Mouse (Mus musculus): ENCODE results near the gene Dbt. TPM values are rescaled to one million over a fixed set of nuclear protein-coding genes. Genes with fewer than 3 reads are reported as not detected.

Dbt gene
- polyA plus RNA-seq, 1 experiment from 2014 or later, result 17.3 TPM

- H3K4me3 ChIP-seq (ENCODE audit: low read depth, low read length), result no peak overlapping the region
- H3K36me3 ChIP-seq (ENCODE audit: control insufficient read depth, insufficient read depth, low read length), result no peaks in the 10 kb centered on the region
- no peak overlapping the region for H3K27ac ChIP-seq (ENCODE audit: low read depth, low read length)
- no peak overlapping the region for H3K4me2 ChIP-seq
- no peaks in the 10 kb centered on the region; the same call in 1 of the 2 replicates for H3K27me3 ChIP-seq (replicated peaks; ENCODE audit: control insufficient read depth, insufficient read depth, low read length)
- WGBS, result 46% methylated on average over 3 of the region's 3 CpGs
- DNase-seq (ENCODE audit: low spot score), result no peak
- ATAC-seq (replicated peaks; ENCODE audit: low FRiP score), result no peak
- H3K4me1 ChIP-seq (replicated peaks; ENCODE audit: control insufficient read depth, insufficient read depth, low read length), result no peaks in the 10 kb centered on the region
- no peaks in the 10 kb centered on the region for H3K9me3 ChIP-seq (ENCODE audit: control insufficient read depth, low read length)
- no peak overlapping the region for H3K9ac ChIP-seq (ENCODE audit: low read depth, low read length)
Observed at GRCm38 (mm10) chr3:116482724-116483123, 30.1 kb upstream of the Dbt start.

- Histone ChIP-seq H3K4me3 (ENCODE audit: low read depth, low read length) (no peak overlapping the region), H3K9me3 (ENCODE audit: control insufficient read depth, low read length) (no peaks in the 10 kb centered on the region), H3K9ac (ENCODE audit: low read depth, low read length) (no peak overlapping the region), H3K36me3 (ENCODE audit: control insufficient read depth, insufficient read depth, low read length) (no peaks in the 10 kb centered on the region), H3K4me2 (no peak overlapping the region), H3K27me3 (replicated peaks; ENCODE audit: control insufficient read depth, insufficient read depth, low read length) (no peaks in the 10 kb centered on the region; the same call in 1 of the 2 replicates), H3K4me1 (replicated peaks; ENCODE audit: control insufficient read depth, insufficient read depth, low read length) (no peaks in the 10 kb centered on the region), H3K27ac (ENCODE audit: low read depth, low read length) (no peak overlapping the region)
- ATAC-seq (replicated peaks; ENCODE audit: low FRiP score), result no peak
- no peak for DNase-seq (ENCODE audit: low spot score)
- 58% methylated on average over 4 of the region's 4 CpGs for WGBS
Observed at GRCm38 (mm10) chr3:116483271-116483670, 29.6 kb upstream of the Dbt start.

- DNase-seq (ENCODE audit: low spot score), result no peak
- no peak overlapping the region for H3K4me3 ChIP-seq (ENCODE audit: low read depth, low read length)
- WGBS, result 92% methylated on average over 5 of the region's 5 CpGs
- H3K27me3 ChIP-seq (replicated peaks; ENCODE audit: control insufficient read depth, insufficient read depth, low read length), result no peaks in the 10 kb centered on the region
- H3K36me3 ChIP-seq (ENCODE audit: control insufficient read depth, insufficient read depth, low read length), result peaks cover 17% of the 10 kb centered on the region; the same call in 1 of the 2 replicates
- H3K4me1 ChIP-seq (replicated peaks; ENCODE audit: control insufficient read depth, insufficient read depth, low read length), result no peaks in the 10 kb centered on the region
- no peak overlapping the region for H3K4me2 ChIP-seq
- H3K27ac ChIP-seq (ENCODE audit: low read depth, low read length), result no peak overlapping the region
- H3K9me3 ChIP-seq (ENCODE audit: control insufficient read depth, low read length), result no peaks in the 10 kb centered on the region
- no peak for ATAC-seq (replicated peaks; ENCODE audit: low FRiP score)
- H3K9ac ChIP-seq (ENCODE audit: low read depth, low read length), result no peak overlapping the region
Observed at GRCm38 (mm10) chr3:116490920-116491319, 21.9 kb upstream of the Dbt start.

- Histone ChIP-seq H3K27ac (ENCODE audit: low read depth, low read length) (no peak overlapping the region), H3K36me3 (ENCODE audit: control insufficient read depth, insufficient read depth, low read length) (peaks cover 17% of the 10 kb centered on the region; the same call in 1 of the 2 replicates), H3K27me3 (replicated peaks; ENCODE audit: control insufficient read depth, insufficient read depth, low read length) (no peaks in the 10 kb centered on the region), H3K9ac (ENCODE audit: low read depth, low read length) (no peak overlapping the region), H3K4me2 (no peak overlapping the region), H3K9me3 (ENCODE audit: control insufficient read depth, low read length) (no peaks in the 10 kb centered on the region), H3K4me1 (replicated peaks; ENCODE audit: control insufficient read depth, insufficient read depth, low read length) (no peaks in the 10 kb centered on the region), H3K4me3 (ENCODE audit: low read depth, low read length) (no peak overlapping the region)
- WGBS, result 91% methylated on average over 1 of the region's 1 CpGs
- DNase-seq (ENCODE audit: low spot score), result no peak
- no peak for ATAC-seq (replicated peaks; ENCODE audit: low FRiP score)
Observed at GRCm38 (mm10) chr3:116491923-116492454, 20.9 kb upstream of the Dbt start.

GRCm38 (mm10) chr3:116493658-116494057, 19.2 kb upstream of the Dbt start:
- no peaks in the 10 kb centered on the region for H3K4me1 ChIP-seq (replicated peaks; ENCODE audit: control insufficient read depth, insufficient read depth, low read length)
- H3K9me3 ChIP-seq (ENCODE audit: control insufficient read depth, low read length), result no peaks in the 10 kb centered on the region
- DNase-seq (ENCODE audit: low spot score) (no peak), ATAC-seq (replicated peaks; ENCODE audit: low FRiP score) (no peak)
- no peak overlapping the region for H3K27ac ChIP-seq (ENCODE audit: low read depth, low read length)
- H3K4me3 ChIP-seq (ENCODE audit: low read depth, low read length), result no peak overlapping the region
- no peaks in the 10 kb centered on the region for H3K27me3 ChIP-seq (replicated peaks; ENCODE audit: control insufficient read depth, insufficient read depth, low read length)
- peaks cover 33% of the 10 kb centered on the region for H3K36me3 ChIP-seq (ENCODE audit: control insufficient read depth, insufficient read depth, low read length)
- H3K9ac ChIP-seq (ENCODE audit: low read depth, low read length), result no peak overlapping the region
- H3K4me2 ChIP-seq, result no peak overlapping the region
- 61% methylated on average over 5 of the region's 5 CpGs for WGBS

GRCm38 (mm10) chr3:116495671-116496070, 17.2 kb upstream of the Dbt start:
- no peak for ATAC-seq (replicated peaks; ENCODE audit: low FRiP score)
- WGBS, result 97% methylated on average over 1 of the region's 1 CpGs
- peaks cover 32% of the 10 kb centered on the region for H3K36me3 ChIP-seq (ENCODE audit: control insufficient read depth, insufficient read depth, low read length)

GRCm38 (mm10) chr3:116507772-116508351, 5.0 kb upstream of the Dbt start, which contains the start of gene Rtca:
TSS of gene Rtca (minus strand) at chr3:116508208.
- H3K27ac ChIP-seq (ENCODE audit: low read depth, low read length), result peak within 1 kb of the TSS; percentile 66
- H3K4me1 ChIP-seq (replicated peaks; ENCODE audit: control insufficient read depth, insufficient read depth, low read length), result peaks cover 13% of the 10 kb centered on the region
- DNase-seq (ENCODE audit: low spot score), result peak; percentile 98
- peak within 1 kb of the TSS; percentile 84 for H3K9ac ChIP-seq (ENCODE audit: low read depth, low read length)
- peak within 1 kb of the TSS; percentile 89 for H3K4me3 ChIP-seq (ENCODE audit: low read depth, low read length)
- no peaks in the 10 kb centered on the region for H3K9me3 ChIP-seq (ENCODE audit: control insufficient read depth, low read length)
- peak within 1 kb of the TSS; percentile 84 for H3K4me2 ChIP-seq
- peak; percentile 92 for ATAC-seq (replicated peaks; ENCODE audit: low FRiP score)
- under 1% methylated on average over 40 of the region's 44 CpGs for WGBS
- H3K27me3 ChIP-seq (replicated peaks; ENCODE audit: control insufficient read depth, insufficient read depth, low read length), result no peaks in the 10 kb centered on the region
- peaks cover 16% of the 10 kb centered on the region for H3K36me3 ChIP-seq (ENCODE audit: control insufficient read depth, insufficient read depth, low read length)

More at GRCm38 (mm10) chr3:116495671-116496070, 17.2 kb upstream of the Dbt start:
- no peak overlapping the region for H3K9ac ChIP-seq (ENCODE audit: low read depth, low read length)
- H3K9me3 ChIP-seq (ENCODE audit: control insufficient read depth, low read length), result no peaks in the 10 kb centered on the region
- no peak overlapping the region for H3K4me3 ChIP-seq (ENCODE audit: low read depth, low read length)
- no peak overlapping the region for H3K27ac ChIP-seq (ENCODE audit: low read depth, low read length)
- DNase-seq (ENCODE audit: low spot score), result no peak
- no peaks in the 10 kb centered on the region for H3K27me3 ChIP-seq (replicated peaks; ENCODE audit: control insufficient read depth, insufficient read depth, low read length)
- H3K4me1 ChIP-seq (replicated peaks; ENCODE audit: control insufficient read depth, insufficient read depth, low read length), result no peaks in the 10 kb centered on the region
- no peak overlapping the region for H3K4me2 ChIP-seq

- H3K27ac ChIP-seq (ENCODE audit: low read depth, low read length), result no peak overlapping the region
- 41% methylated on average over 12 of the region's 12 CpGs for WGBS
- H3K36me3 ChIP-seq (ENCODE audit: control insufficient read depth, insufficient read depth, low read length), result no peaks in the 10 kb centered on the region
- peak overlapping the region; percentile 67 for H3K4me3 ChIP-seq (ENCODE audit: low read depth, low read length)
- peaks cover 13% of the 10 kb centered on the region; the same call in 1 of the 2 replicates for H3K4me1 ChIP-seq (replicated peaks; ENCODE audit: control insufficient read depth, insufficient read depth, low read length)
- H3K9me3 ChIP-seq (ENCODE audit: control insufficient read depth, low read length), result no peaks in the 10 kb centered on the region
- H3K4me2 ChIP-seq, result peak overlapping the region; percentile 71
- no peak overlapping the region for H3K9ac ChIP-seq (ENCODE audit: low read depth, low read length)
- no peaks in the 10 kb centered on the region for H3K27me3 ChIP-seq (replicated peaks; ENCODE audit: control insufficient read depth, insufficient read depth, low read length)
- no peak for DNase-seq (ENCODE audit: low spot score)
- ATAC-seq (replicated peaks; ENCODE audit: low FRiP score), result no peak; the same call in 1 of the 2 replicates
Observed at GRCm38 (mm10) chr3:116512151-116512903, 543 bp upstream of the Dbt start.

All from liver, embryonic 11.5 days (tissue).